Mouse (Mus musculus) hindbrain, postnatal 0 days (tissue): ENCODE results near the gene Atp8a1. TPM values are rescaled to one million over a fixed set of nuclear protein-coding genes. Genes with fewer than 3 reads are reported as not detected.

ENCODE experiments used
- ATAC-seq: fragments of 200-750 bp; cut with Nextera tagmentation; 2 replicates; pipeline ENCODE4 v1.8.0; 2017; ENCODE audit warnings: mild to moderate bottlenecking, moderate TSS enrichment, moderate library complexity
- DNase-seq: peaks from one replicate; pipeline ENCODE4 v3.0.0-alpha.2; 2015; ENCODE audit warnings: low spot score
- H3K27ac ChIP-seq: fragments of 300-500 bp; sonication (generic); 2 replicates; pipeline ENCODE4 v1.5.1; 2014; ENCODE audit warnings: mild to moderate bottlenecking
- H3K27me3 ChIP-seq: fragments of 300-500 bp; sonication (generic); 2 replicates; pipeline ENCODE4 v1.6.1; 2014; ENCODE audit warnings: low read length, mixed read lengths; ENCODE audit not compliant: insufficient read depth
- H3K36me3 ChIP-seq: fragments of 300-500 bp; sonication (generic); 2 replicates; pipeline ENCODE4 v1.6.1; 2014; ENCODE audit warnings: low read length, mixed read lengths; ENCODE audit not compliant: insufficient read depth
- H3K4me1 ChIP-seq: fragments of 300-500 bp; sonication (generic); 2 replicates; pipeline ENCODE4 v1.6.1; 2014; ENCODE audit warnings: antibody characterized with exemption, low read length, mixed read lengths; ENCODE audit not compliant: insufficient read depth
- H3K4me2 ChIP-seq: fragments of 300-500 bp; sonication (generic); 2 replicates; pipeline ENCODE4 v1.6.1; 2014; ENCODE audit warnings: low read depth, mild to moderate bottlenecking, low read length, moderate library complexity, mixed read lengths
- H3K4me3 ChIP-seq: fragments of 300-500 bp; sonication (generic); 2 replicates; pipeline ENCODE4 v1.5.1; 2014; ENCODE audit warnings: low read length
- H3K9ac ChIP-seq: fragments of 300-500 bp; sonication (generic); replicated peaks from 2 replicates; pipeline ENCODE4 v1.6.1; 2014; ENCODE audit warnings: mild to moderate bottlenecking, low read length, moderate library complexity, mixed read lengths
- H3K9me3 ChIP-seq: fragments of 300-500 bp; sonication (generic); 2 replicates; pipeline ENCODE4 v1.6.1; 2016; ENCODE audit warnings: low read length, mixed read lengths
- CTCF ChIP-seq: IDR thresholded peaks from 2 replicates; pipeline ENCODE4 v1.5.1; 2016; ENCODE audit warnings: antibody characterized with exemption, control low read depth, low read depth
- WGBS: fragments of 180-500 bp; shearing (Covaris S2); extraction: QIAGEN DNeasy Blood & Tissue Kit; methylation state at CpG from one replicate; pipeline ENCODE4 v1.1.7; 2014; 5-methylcytosine and 5-hydroxymethylcytosine counted together
- polyA plus RNA-seq: library from polyadenylated mRNA; unstranded; fragments of >200 nt; fragmentation: Nextera tagmentation; extraction: Ambion mirVana; gene quantifications from 2 replicates; pipeline ENCODE4 v1.2.1, GENCODE M21; 2015
- total RNA-seq: library from RNA; depleted of rRNA; stranded (reverse); fragments of >200 nt; gene quantifications from 2 replicates; pipeline ENCODE4 v1.2.3, GENCODE M21; 2014

Atp8a1 gene
- total and polyA plus RNA-seq, 2 experiments from 2014 or later: 41.1 to 78.2 TPM

- no peaks in the 10 kb centered on the region for H3K27me3 ChIP-seq
- H3K4me3 ChIP-seq: no peak overlapping the region
- no peak overlapping the region for H3K9ac ChIP-seq
- H3K36me3 ChIP-seq: 0 out of 2 replicates have a peak, but pooled peaks cover 9% of the 10 kb centered on the region
- peak overlapping the region; percentile 62; the same call in 1 of the 2 replicates for H3K27ac ChIP-seq
- 0 out of 2 replicates have a peak, but pooled peaks cover 5% of the 10 kb centered on the region for H3K4me1 ChIP-seq
- no peak overlapping the region for H3K4me2 ChIP-seq
- 22% methylated on average over 2 of the region's 2 CpGs for WGBS
- DNase-seq (peak; percentile 43), ATAC-seq (peak; percentile 68)
- TF ChIP-seq CTCF: no peak
- no peaks in the 10 kb centered on the region for H3K9me3 ChIP-seq
These were observed 94.2 kb downstream of the Atp8a1 start for GRCm38 (mm10) chr5:67753057-67753456.

- WGBS: 16% methylated on average over 10 of the region's 10 CpGs
- Histone ChIP-seq H3K27ac (peak overlapping the region; percentile 62; the same call in 1 of the 2 replicates), H3K4me1 (0 out of 2 replicates have a peak, but pooled peaks cover 5% of the 10 kb centered on the region), H3K36me3 (0 out of 2 replicates have a peak, but pooled peaks cover 5% of the 10 kb centered on the region), H3K27me3 (no peaks in the 10 kb centered on the region), H3K4me2 (0 out of 2 replicates have a peak overlapping the region, but pooled peaks have one; percentile 5), H3K9me3 (no peaks in the 10 kb centered on the region), H3K9ac (no peak overlapping the region), H3K4me3 (no peak overlapping the region)
- ATAC-seq: peak; percentile 55
- peak; percentile 46 for DNase-seq
- no peak for TF ChIP-seq CTCF
These were observed 94.6 kb downstream of the Atp8a1 start for GRCm38 (mm10) chr5:67752629-67753028.

GRCm38 (mm10) chr5:67752007-67752406 is 95.2 kb downstream of the Atp8a1 start:
- Histone ChIP-seq H3K27ac (peak overlapping the region; percentile 62; the same call in 1 of the 2 replicates), H3K4me2 (0 out of 2 replicates have a peak overlapping the region, but pooled peaks have one; percentile 5), H3K36me3 (0 out of 2 replicates have a peak, but pooled peaks cover 10% of the 10 kb centered on the region), H3K9me3 (no peaks in the 10 kb centered on the region), H3K27me3 (no peaks in the 10 kb centered on the region), H3K4me3 (no peak overlapping the region), H3K4me1 (0 out of 2 replicates have a peak, but pooled peaks cover 5% of the 10 kb centered on the region), H3K9ac (no peak overlapping the region)
- DNase-seq (peak; percentile 88), ATAC-seq (peak; percentile 75)
- TF ChIP-seq CTCF: peak; percentile 90
- WGBS: 14% methylated on average over 3 of the region's 3 CpGs

GRCm38 (mm10) chr5:67739261-67739660 is 108.0 kb downstream of the Atp8a1 start:
- no peak for TF ChIP-seq CTCF
- Histone ChIP-seq H3K36me3 (peaks cover 15% of the 10 kb centered on the region; the same call in 1 of the 2 replicates), H3K27me3 (no peaks in the 10 kb centered on the region), H3K4me1 (no peaks in the 10 kb centered on the region), H3K27ac (no peak overlapping the region), H3K4me2 (no peak overlapping the region), H3K9me3 (no peaks in the 10 kb centered on the region), H3K4me3 (no peak overlapping the region), H3K9ac (no peak overlapping the region)
- WGBS: 91% methylated on average over 3 of the region's 3 CpGs
- ATAC-seq: no peak
- DNase-seq: no peak

- no peak for DNase-seq
- H3K27ac ChIP-seq: no peak overlapping the region
- H3K27me3 ChIP-seq: no peaks in the 10 kb centered on the region
- no peaks in the 10 kb centered on the region for H3K4me1 ChIP-seq
- no peak overlapping the region for H3K4me2 ChIP-seq
- TF ChIP-seq CTCF: peak; percentile 44
- ATAC-seq: no peak
- H3K4me3 ChIP-seq: no peak overlapping the region
- H3K9me3 ChIP-seq: no peaks in the 10 kb centered on the region
- peaks cover 9% of the 10 kb centered on the region; the same call in 1 of the 2 replicates for H3K36me3 ChIP-seq
- WGBS: 90% methylated on average over 10 of the region's 10 CpGs
- no peak overlapping the region for H3K9ac ChIP-seq
These were observed 109.1 kb downstream of the Atp8a1 start for GRCm38 (mm10) chr5:67738133-67738532.

GRCm38 (mm10) chr5:67735771-67736170 is 111.5 kb downstream of the Atp8a1 start:
- Histone ChIP-seq H3K4me1 (no peaks in the 10 kb centered on the region), H3K4me2 (no peak overlapping the region), H3K27ac (no peak overlapping the region), H3K36me3 (peaks cover 9% of the 10 kb centered on the region; the same call in 1 of the 2 replicates), H3K9me3 (no peaks in the 10 kb centered on the region), H3K27me3 (no peaks in the 10 kb centered on the region), H3K9ac (no peak overlapping the region), H3K4me3 (no peak overlapping the region)
- no peak for TF ChIP-seq CTCF
- 94% methylated on average over 1 of the region's 1 CpGs for WGBS
- DNase-seq (no peak), ATAC-seq (no peak)

GRCm38 (mm10) chr5:67733551-67734258 is 113.5 kb downstream of the Atp8a1 start:
- H3K4me1 ChIP-seq: no peaks in the 10 kb centered on the region
- TF ChIP-seq CTCF: no peak
- H3K9me3 ChIP-seq: no peaks in the 10 kb centered on the region
- no peaks in the 10 kb centered on the region for H3K27me3 ChIP-seq
- WGBS: 80% methylated on average over 9 of the region's 9 CpGs
- no peak overlapping the region for H3K9ac ChIP-seq
- no peak for DNase-seq
- H3K27ac ChIP-seq: no peak overlapping the region
- ATAC-seq: no peak
- no peak overlapping the region for H3K4me3 ChIP-seq
- H3K36me3 ChIP-seq: peaks cover 13% of the 10 kb centered on the region; the same call in 1 of the 2 replicates
- H3K4me2 ChIP-seq: no peak overlapping the region
